Mouse (Mus musculus) adrenal gland, postnatal 25 days (tissue): ENCODE data around the gene Zfp523. TPM values are rescaled to one million over a fixed set of nuclear protein-coding genes. Genes with fewer than 3 reads are reported as not detected.
A peak's percentile ranks its signal among the peaks of the same experiment; 100 is the strongest.

Source experiments
- DNase-seq: peaks from one replicate; pipeline ENCODE4 v3.0.0; 2021; ENCODE audit warnings: mixed read lengths
- total RNA-seq: library from RNA; stranded (reverse); gene quantifications from 2 replicates; pipeline ENCODE4 v1.2.3, GENCODE M21; 2021

The Zfp523 gene
- total RNA-seq, 1 experiment from 2014 or later, result 45.5 TPM

DNA sequence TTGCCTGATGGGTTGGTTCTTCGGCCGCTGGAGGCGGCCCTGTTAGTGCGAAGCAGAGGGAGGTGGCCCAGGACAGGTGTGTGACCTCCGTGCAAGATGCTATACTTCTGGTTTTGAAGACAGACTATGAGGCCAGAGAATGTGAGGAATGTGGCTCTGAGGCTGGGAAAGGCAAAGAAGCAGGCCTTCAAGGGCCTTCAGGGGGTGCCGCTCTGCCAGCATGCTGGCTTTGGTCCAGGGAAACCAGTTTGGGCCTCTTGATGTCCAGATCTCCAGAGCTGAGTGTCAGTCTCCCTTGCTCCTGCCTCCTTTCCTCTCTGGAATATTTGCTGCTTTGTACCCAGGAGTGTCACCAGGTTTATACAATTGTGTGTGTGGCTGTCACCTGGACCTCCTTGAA lies 65.4 kb downstream of the Zfp523 start:
- DNase-seq, result peak; percentile 37

- no peak for DNase-seq
Measured at GRCm38 (mm10) chr17:28244214-28244613, 67.3 kb downstream of the Zfp523 start.

DNA sequence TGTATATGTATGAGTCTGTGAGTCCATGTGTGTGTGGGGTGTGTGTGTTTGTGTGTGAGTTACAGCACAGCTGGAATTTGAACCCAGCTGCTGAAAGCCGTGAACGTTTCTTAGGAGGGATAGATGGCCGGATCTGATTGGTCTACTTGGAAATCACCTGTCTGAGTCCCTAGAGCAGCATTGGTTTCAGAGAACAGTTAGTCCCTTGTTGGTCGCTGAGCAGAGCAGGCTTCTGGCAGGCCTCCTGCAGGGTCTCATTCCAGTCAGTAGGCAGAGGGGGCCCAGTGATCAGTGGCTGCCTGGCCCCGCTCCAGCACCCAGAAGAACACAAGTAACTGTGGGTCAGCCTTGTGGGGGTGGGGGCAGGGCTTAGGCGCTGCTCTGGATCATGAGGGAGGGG lies 67.8 kb downstream of the Zfp523 start:
- DNase-seq, result no peak

DNA sequence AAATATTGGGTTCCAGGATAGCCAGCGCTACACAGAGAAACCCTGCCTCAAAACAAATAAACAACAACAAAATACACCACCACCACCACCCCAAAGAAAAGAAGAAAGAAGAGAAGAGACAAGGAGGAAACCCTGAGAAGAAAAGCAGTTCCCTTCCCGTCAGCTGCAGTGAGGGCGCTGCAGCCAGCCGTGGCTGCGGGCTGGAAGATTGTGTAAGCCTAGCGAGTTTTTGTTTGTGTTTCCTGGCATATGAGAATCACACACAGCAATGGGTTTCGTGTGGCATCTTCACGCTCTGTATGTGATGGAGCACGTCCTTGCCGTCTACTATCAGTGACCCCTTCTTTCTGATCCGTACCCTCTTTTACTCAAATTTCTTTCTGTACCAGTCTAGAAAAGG lies 69.7 kb downstream of the Zfp523 start:
- DNase-seq, result no peak

DNA sequence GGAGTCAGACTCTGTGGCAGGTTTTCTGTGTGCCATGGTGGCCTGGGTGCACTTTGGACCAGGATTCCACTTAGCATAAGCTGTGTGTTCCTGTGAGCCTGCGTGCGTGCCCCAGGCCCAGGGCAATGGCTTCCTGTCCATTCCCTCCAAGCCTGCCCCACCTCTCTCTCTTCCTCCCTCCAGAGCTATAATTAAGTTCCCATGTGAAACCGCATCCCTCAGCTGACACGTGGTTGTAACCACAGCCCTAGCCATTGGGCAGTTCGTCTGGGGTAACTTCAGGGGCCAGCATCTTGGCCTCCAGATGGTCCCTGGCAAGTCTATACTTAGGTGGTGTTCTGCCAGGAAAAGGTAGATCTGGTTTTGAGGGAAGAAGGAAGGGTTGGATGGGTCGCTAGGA lies 70.7 kb downstream of the Zfp523 start:
- no peak for DNase-seq

DNA sequence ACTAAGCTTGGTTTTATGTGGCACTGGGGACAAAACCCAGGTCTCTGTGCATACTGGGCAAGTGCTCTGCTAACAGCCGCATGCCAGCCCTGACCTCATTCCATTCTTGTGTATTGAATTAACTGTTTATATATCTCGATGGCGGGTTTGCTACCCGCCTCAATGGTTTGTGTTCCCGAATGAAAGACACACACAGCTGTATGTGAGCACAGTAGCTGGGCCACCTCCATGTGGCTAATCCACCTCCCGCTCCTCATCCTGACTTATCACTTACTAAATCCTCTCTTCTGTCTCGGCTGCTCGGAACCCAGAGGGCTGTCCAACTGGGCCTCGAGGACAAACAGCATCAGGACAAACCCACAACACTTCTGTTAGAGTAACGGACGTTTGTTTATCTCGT lies 72.1 kb downstream of the Zfp523 start:
- no peak for DNase-seq

- DNase-seq, result no peak
Measured at GRCm38 (mm10) chr17:28251579-28252280, 74.8 kb downstream of the Zfp523 start.

GRCm38 (mm10) chr17:28252281-28252648 lies 75.3 kb downstream of the Zfp523 start:
- DNase-seq, result no peak

DNA sequence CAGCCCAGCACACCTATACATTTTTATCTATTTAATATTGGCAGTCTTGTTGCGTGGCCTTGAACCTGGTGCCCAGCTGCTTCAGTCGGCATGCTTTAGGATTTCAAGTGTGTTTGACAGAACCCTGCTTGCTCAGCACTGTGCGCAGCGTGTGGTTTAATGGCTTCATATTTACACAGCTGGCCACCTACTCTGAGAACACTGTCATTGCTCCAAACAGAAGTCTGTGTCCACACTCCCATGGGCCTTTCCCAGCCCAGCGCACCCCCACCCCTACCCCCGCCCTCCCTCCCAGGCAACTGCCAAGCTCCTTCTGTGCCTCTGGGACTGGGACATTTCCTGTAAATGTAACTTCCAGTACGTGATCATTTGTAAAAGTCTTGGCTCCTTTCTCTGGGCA lies 76.3 kb downstream of the Zfp523 start:
- DNase-seq, result no peak

DNA sequence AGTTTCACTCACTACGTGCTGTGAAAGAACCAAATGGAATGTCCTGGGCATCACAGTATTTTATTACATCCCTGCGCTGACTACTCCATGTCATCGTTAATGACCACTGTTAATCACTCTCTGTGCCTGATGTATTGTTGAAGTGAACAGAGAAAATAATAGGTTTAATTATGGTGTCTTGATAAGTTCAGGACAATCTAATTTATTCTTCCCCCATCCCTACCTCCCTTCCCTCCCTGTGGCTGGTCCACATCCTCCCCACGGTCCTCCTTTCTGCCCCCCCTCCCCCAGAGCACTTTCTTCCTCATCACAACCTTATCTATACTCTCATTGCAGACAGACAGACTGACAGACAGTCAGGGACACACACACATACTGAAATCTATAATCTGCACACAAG lies 77.9 kb downstream of the Zfp523 start:
- DNase-seq, result no peak

Other genes starting within 250 kb of the Zfp523 start
- not detected in 2 replicates for gene Tcp11, start 96.5 kb upstream of the Zfp523 start, total RNA-seq
- gene Scube3, start 35.0 kb upstream of the Zfp523 start, total RNA-seq, result 23.1 and 28.0 TPM in 2 replicates
- gene Def6, start 30.6 kb downstream of the Zfp523 start, total RNA-seq, result 1.8 and 3.1 TPM in 2 replicates
- gene Ppard, start 55.6 kb downstream of the Zfp523 start, total RNA-seq, result 36.3 and 43.3 TPM in 2 replicates
- 34.6 and 35.0 TPM in 2 replicates for gene Fance, start 136.4 kb downstream of the Zfp523 start, total RNA-seq
- 789 and 848 TPM in 2 replicates for gene Rpl10a, start 151.3 kb downstream of the Zfp523 start, total RNA-seq
- gene Tead3, start 173.7 kb downstream of the Zfp523 start, total RNA-seq, result 10.4 and 13.6 TPM in 2 replicates
- gene Tulp1, start 188.1 kb downstream of the Zfp523 start, total RNA-seq, result not detected in 2 replicates